In the genomic region with DNA sequence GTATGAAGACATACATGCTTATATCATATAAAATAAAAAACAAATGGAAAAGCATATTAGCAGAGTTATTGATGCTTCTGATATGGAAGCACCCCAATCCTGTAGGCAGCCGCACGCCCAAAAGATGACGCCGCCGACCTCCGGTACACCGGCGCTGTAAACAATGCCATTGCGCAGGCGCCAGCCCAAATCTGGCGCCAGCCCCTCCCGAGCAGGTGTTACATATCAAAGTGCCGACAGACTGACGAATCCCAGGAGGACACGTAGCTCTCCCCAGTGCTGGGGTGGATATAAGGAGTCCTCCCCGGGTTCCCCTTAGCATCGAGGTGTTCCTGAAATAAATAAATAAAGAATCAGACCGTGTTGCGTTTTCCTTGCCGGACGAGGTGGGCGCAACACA, we compare ENCODE assay signal across 28 mouse cellular contexts. TPM values are rescaled to one million over a fixed set of nuclear protein-coding genes. Genes with fewer than 3 reads are reported as not detected.
DNase-seq lines count a peak whose midpoint lies in the region; ATAC-seq lines count a peak whose summit lies in the region.
"Had no signal": no experiment of that assay in that cellular context is flagged by ENCODE, and none has a peak within 500 bp of the region (broad histone marks: within the 10 kb centered on the region; RNA-seq: fewer than 3 reads in every experiment).

No protein-coding gene starts in this region.

- DNase-seq in cerebellum, adult 11-12 months, result peak; percentile 35
- no peak for DNase-seq in cerebellum, postnatal 4 days (ENCODE audit: low spot score in 2 of 2)
- peak; percentile 84 for DNase-seq in ES-CJ7 (ENCODE audit: low read depth, low spot score)
- DNase-seq in heart, postnatal 36 days, result peak; percentile 27 to 49
- no peak for DNase-seq in kidney, adult 9 months
- no peak for DNase-seq in left cerebral cortex, adult 18-20 months (ENCODE audit: low spot score in 2 of 2)
- no peak for DNase-seq in frontal cortex, postnatal 10 days (ENCODE audit: low spot score in 2 of 2)
- DNase-seq: adrenal gland, adult 2 months; cerebellum, postnatal 10 days; kidney, adult 2 months; kidney, postnatal 14 days; left cerebral cortex, postnatal 4 days; liver; lung, adult 18-20 months; spleen, adult 18-20 months had no signal

- peak overlapping the region; percentile 31 for H3K4me2 ChIP-seq in heart, embryonic 13.5 days
- H3K4me2 ChIP-seq: forebrain, embryonic 15.5 days; hindbrain, embryonic 13.5 days; neural tube, embryonic 15.5 days; stomach, embryonic 15.5 days had no signal

- H3K27me3 ChIP-seq in heart, embryonic 13.5 days (replicated peaks), result no peaks in the 10 kb centered on the region
- H3K27me3 ChIP-seq: forebrain, embryonic 15.5 days; hindbrain, embryonic 13.5 days; neural tube, embryonic 15.5 days; stomach, embryonic 15.5 days had no signal

- H3K36me3 ChIP-seq in heart, embryonic 13.5 days, result no peaks in the 10 kb centered on the region
- H3K36me3 ChIP-seq: forebrain, embryonic 15.5 days; hindbrain, embryonic 13.5 days; neural tube, embryonic 15.5 days; stomach, embryonic 15.5 days had no signal

- no peak overlapping the region for H3K27ac ChIP-seq in heart, embryonic 13.5 days (replicated peaks)
- H3K27ac ChIP-seq: forebrain, embryonic 15.5 days; hindbrain, embryonic 13.5 days; left cerebral cortex, adult 2 months; neural tube, embryonic 15.5 days; stomach, embryonic 15.5 days had no signal

- no peaks in the 10 kb centered on the region for H3K9me3 ChIP-seq in heart, embryonic 13.5 days
- H3K9me3 ChIP-seq: forebrain, embryonic 15.5 days; hindbrain, embryonic 13.5 days; neural tube, embryonic 15.5 days; stomach, embryonic 15.5 days had no signal

- no peak overlapping the region for H3K9ac ChIP-seq in heart, embryonic 13.5 days
- H3K9ac ChIP-seq: forebrain, embryonic 15.5 days; hindbrain, embryonic 13.5 days; neural tube, embryonic 15.5 days; stomach, embryonic 15.5 days had no signal

- WGBS in heart, embryonic 13.5 days, result 46% methylated on average over 22 of the region's 22 CpGs

- H3K4me3 ChIP-seq in heart, embryonic 13.5 days, result peak overlapping the region; percentile 20
- H3K4me3 ChIP-seq: forebrain, embryonic 15.5 days; hindbrain, embryonic 13.5 days; left cerebral cortex, adult 2 months; neural tube, embryonic 15.5 days; stomach, embryonic 15.5 days had no signal

- ATAC-seq in heart, embryonic 13.5 days (ENCODE audit: extremely low read depth, insufficient number of reproducible peaks, low FRiP score, low TSS enrichment), result no peak
- ATAC-seq: forebrain, embryonic 15.5 days; inflammation-experienced regulatory T-cells, adult 6 months; midbrain, embryonic 16.5 days had no signal

- H3K4me1 ChIP-seq in heart, embryonic 13.5 days, result no peaks in the 10 kb centered on the region
- H3K4me1 ChIP-seq: forebrain, embryonic 15.5 days; hindbrain, embryonic 13.5 days; neural tube, embryonic 15.5 days; stomach, embryonic 15.5 days had no signal

- intact Hi-C loops in heart, postnatal 36 days (cut with DNase I), result no loop called here

RNA-seq across cellular contexts. Expression of a gene that starts 6.2 kb away (rescaled TPM):
- 0.27 and 1.7 TPM in 2 replicates for polyA plus RNA-seq in heart, embryonic 13.5 days (2015; fragmentation: Nextera tagmentation; extraction: Ambion mirVana)
- total RNA-seq in heart, postnatal 36 days (2021), result not detected
- not detected for total RNA-seq in left cerebral cortex, adult 18-20 months (2021)
- total RNA-seq: layer of hippocampus, adult 8-10 months; left cerebral cortex, adult 2 months; left cerebral cortex, postnatal 4 days; megakaryocyte-erythroid progenitor cell, adult 5-6 weeks had no signal
- polyA plus RNA-seq: brain, embryonic 14.5 days; embryonic facial prominence, embryonic 14.5 days; forebrain, embryonic 15.5 days; hindbrain, embryonic 13.5 days; inflammation-experienced regulatory T-cells, adult 6 months; midbrain, embryonic 16.5 days; neural tube, embryonic 15.5 days had no signal

RNA-seq across cellular contexts. Expression of a gene that starts 8.1 kb away (rescaled TPM):
- polyA plus RNA-seq in heart, embryonic 13.5 days (2015; fragmentation: Nextera tagmentation; extraction: Ambion mirVana), result 9.7 and 9.8 TPM in 2 replicates
- total RNA-seq in heart, postnatal 36 days (2021), result 10 to 100 TPM in 1 of 2 experiments, 1 to 10 TPM in 1; 8.4 to 15.4 TPM
- total RNA-seq in left cerebral cortex, adult 18-20 months (2021), result 10 to 100 TPM; 28.2 to 29.9 TPM

RNA-seq across cellular contexts. Expression of a gene that starts 8.4 kb away (rescaled TPM):
- 0.10 and 0.17 TPM in 2 replicates for polyA plus RNA-seq in heart, embryonic 13.5 days (2015; fragmentation: Nextera tagmentation; extraction: Ambion mirVana)
- under 1 TPM in 1 of 2 experiments, not detected in 1; 0.19 TPM for total RNA-seq in heart, postnatal 36 days (2021)
- total RNA-seq in left cerebral cortex, adult 18-20 months (2021), result not detected
- total RNA-seq: layer of hippocampus, adult 8-10 months; left cerebral cortex, adult 2 months; left cerebral cortex, postnatal 4 days had no signal
- polyA plus RNA-seq: gonadal fat pad, adult 2 months; kidney, adult 2 months; midbrain, embryonic 16.5 days; neural tube, embryonic 15.5 days had no signal

RNA-seq across cellular contexts. Expression of a gene that starts 30.4 kb away (rescaled TPM):
- polyA plus RNA-seq in heart, embryonic 13.5 days (2015; fragmentation: Nextera tagmentation; extraction: Ambion mirVana), result 32.2 and 34.0 TPM in 2 replicates
- total RNA-seq in heart, postnatal 36 days (2021), result 10 to 100 TPM in 1 of 2 experiments, 1 to 10 TPM in 1; 8.9 to 12.2 TPM
- 1 to 10 TPM; 7.0 to 9.2 TPM for total RNA-seq in left cerebral cortex, adult 18-20 months (2021)

RNA-seq across cellular contexts. Expression of a gene that starts 36.3 kb away (rescaled TPM):
- 1.8 and 2.6 TPM in 2 replicates for polyA plus RNA-seq in heart, embryonic 13.5 days (2015; fragmentation: Nextera tagmentation; extraction: Ambion mirVana)
- total RNA-seq in heart, postnatal 36 days (2021), result not detected
- total RNA-seq in left cerebral cortex, adult 18-20 months (2021), result not detected
- total RNA-seq: adrenal gland, adult 2 months; layer of hippocampus, adult 8-10 months; left cerebral cortex, adult 2 months; left cerebral cortex, postnatal 4 days; megakaryocyte-erythroid progenitor cell, adult 5-6 weeks had no signal
- polyA plus RNA-seq: adrenal gland, adult 2 months; forebrain, embryonic 15.5 days; inflammation-experienced regulatory T-cells, adult 6 months had no signal

Comparison
In these comparisons a context has a peak if more than half of its experiments do, and no peak if none do; other contexts are left out.
1. DNase-seq: peak in cerebellum, adult 11-12 months (single experiment), ES-CJ7 (single experiment) and heart, postnatal 36 days (2 of 2); none in cerebellum, postnatal 4 days (0 of 2), kidney, adult 9 months (single experiment), left cerebral cortex, adult 18-20 months (0 of 2) and frontal cortex, postnatal 10 days (0 of 2).